Comparison of ENCODE assay signal across 8 mouse cellular contexts in the genomic region with DNA sequence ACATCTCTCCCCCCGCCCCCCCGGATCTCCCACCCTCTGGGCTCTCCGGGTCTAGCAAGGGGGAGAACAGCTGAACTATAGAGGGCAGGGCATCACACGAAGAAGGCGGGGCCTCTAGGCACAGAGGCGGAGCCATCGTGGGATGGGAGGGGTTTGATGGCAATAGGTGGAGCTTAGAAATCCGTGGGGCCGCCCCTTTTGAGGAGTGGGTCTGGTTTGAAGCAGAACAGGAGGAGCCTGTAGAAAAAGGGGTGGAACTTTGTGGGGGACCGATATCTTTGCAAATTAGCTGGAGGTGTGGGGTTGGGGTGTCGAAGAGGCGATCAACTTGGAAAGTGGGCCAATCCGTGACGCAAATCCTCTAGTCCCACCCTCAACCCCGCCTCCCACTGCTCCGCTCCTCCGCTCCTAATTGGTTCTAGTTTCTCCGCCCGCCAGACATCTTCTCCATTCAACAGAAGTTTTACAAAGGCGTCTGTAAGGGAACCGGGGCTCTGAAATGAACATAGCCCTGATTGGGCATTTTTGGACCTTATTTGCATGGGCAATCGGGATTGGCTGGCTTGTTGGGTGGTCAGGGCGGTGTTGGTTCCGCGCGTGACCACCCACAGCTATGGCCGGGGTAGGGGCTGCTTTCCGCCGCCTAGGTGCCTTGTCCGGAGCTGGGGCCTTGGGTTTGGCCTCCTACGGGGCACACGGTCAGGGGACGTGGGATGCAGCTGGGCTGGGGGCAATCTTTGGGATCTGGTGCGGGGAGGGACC. TPM values are rescaled to one million over a fixed set of nuclear protein-coding genes. Genes with fewer than 3 reads are reported as not detected.
DNase-seq lines count a peak whose midpoint lies in the region; ATAC-seq and TF ChIP-seq lines count a peak whose summit lies in the region.

A gene (plus strand): TSS at position 563 of the 762 bp plus-strand sequence.

- peaks cover 10% of the 10 kb centered on the region for H3K36me3 ChIP-seq in hindbrain, embryonic 10.5 days
- H3K36me3 ChIP-seq in lung, postnatal 0 days (ENCODE audit: insufficient read depth, low read length), result no peaks in the 10 kb centered on the region

- peak within 1 kb of the TSS; percentile 69 for H3K9ac ChIP-seq in lung, postnatal 0 days (replicated peaks; ENCODE audit: low read depth)

- TF ChIP-seq EP300 in lung, postnatal 0 days (IDR thresholded peaks at IDR 0.05), result peak; percentile 86

- peak within 1 kb of the TSS; percentile 94 for H3K4me2 ChIP-seq in lung, postnatal 0 days (replicated peaks; ENCODE audit: low read depth, low read length)

- H3K4me3 ChIP-seq in hindbrain, embryonic 10.5 days, result peak within 1 kb of the TSS; percentile 89
- H3K4me3 ChIP-seq in lung, postnatal 0 days (ENCODE audit: low read depth, low read length), result peak within 1 kb of the TSS; percentile 55

- no peaks in the 10 kb centered on the region for H3K9me3 ChIP-seq in hindbrain, embryonic 10.5 days
- H3K9me3 ChIP-seq in lung, postnatal 0 days (ENCODE audit: low read length), result no peaks in the 10 kb centered on the region

- WGBS in hindbrain, embryonic 10.5 days, result under 1% methylated on average over 34 of the region's 34 CpGs
- WGBS in lung, postnatal 0 days, result under 1% methylated on average over 34 of the region's 34 CpGs

- peak; percentile 92 for ATAC-seq in frontal cortex, adult (ENCODE audit: low TSS enrichment)
- ATAC-seq in lung, postnatal 0 days, result peak; percentile 94

- peaks cover 58% of the 10 kb centered on the region for H3K4me1 ChIP-seq in hindbrain, embryonic 10.5 days (replicated peaks)
- H3K4me1 ChIP-seq in lung, postnatal 0 days (ENCODE audit: insufficient read depth, low read depth, low read length), result peaks cover 11% of the 10 kb centered on the region

- DNase-seq in MN1 (ENCODE audit: low spot score), result peak; percentile 97
- peak; percentile 99 for DNase-seq in cerebellum, adult 9-10 months
- peak; percentile 96 for DNase-seq in hindbrain, embryonic 10.5 days (ENCODE audit: low spot score)
- DNase-seq in layer of hippocampus, adult 9-11 months, result peak; percentile 99
- DNase-seq in lung, postnatal 0 days (ENCODE audit: low spot score), result peak; percentile 100
- DNase-seq in ovary, postnatal 14 days (ENCODE audit: low spot score), result peak; percentile 93
- peak; percentile 92 for DNase-seq in thymus, postnatal 14 days

- H3K27me3 ChIP-seq in hindbrain, embryonic 10.5 days (ENCODE audit: insufficient read depth, poor library complexity, severe bottlenecking), result peaks cover 36% of the 10 kb centered on the region
- H3K27me3 ChIP-seq in lung, postnatal 0 days (replicated peaks; ENCODE audit: insufficient read depth, low read length), result 0 out of 2 replicates have a peak, but pooled peaks cover 5% of the 10 kb centered on the region

- H3K27ac ChIP-seq in hindbrain, embryonic 10.5 days, result peak within 1 kb of the TSS; percentile 95
- H3K27ac ChIP-seq in lung, postnatal 0 days (ENCODE audit: low read length), result peak within 1 kb of the TSS; percentile 90

- no peak for TF ChIP-seq CTCF in lung, postnatal 0 days (IDR thresholded peaks at IDR 0.05)

RNA-seq across cellular contexts. Expression of the gene that starts here (rescaled TPM):
- 312 and 362 TPM in 2 replicates for polyA plus RNA-seq in hindbrain, embryonic 10.5 days (2016; fragmentation: Nextera tagmentation; extraction: Ambion mirVana)
- 365 and 395 TPM in 2 replicates for polyA plus RNA-seq in lung, postnatal 0 days (2015; fragmentation: Nextera tagmentation; extraction: Ambion mirVana)

Comparison
In these comparisons a context has a peak if more than half of its experiments do, and no peak if none do; other contexts are left out.
1. Peak in every context shown above with its lines: DNase-seq, ATAC-seq, H3K4me3 ChIP-seq and H3K27ac ChIP-seq.